Mouse (Mus musculus): Measurements from ENCODE around the gene Lonp1. TPM values are rescaled to one million over a fixed set of nuclear protein-coding genes. Genes with fewer than 3 reads are reported as not detected.

The Lonp1 gene
- polyA plus RNA-seq, 2 experiments: 45.6 to 79.4 TPM

DNA sequence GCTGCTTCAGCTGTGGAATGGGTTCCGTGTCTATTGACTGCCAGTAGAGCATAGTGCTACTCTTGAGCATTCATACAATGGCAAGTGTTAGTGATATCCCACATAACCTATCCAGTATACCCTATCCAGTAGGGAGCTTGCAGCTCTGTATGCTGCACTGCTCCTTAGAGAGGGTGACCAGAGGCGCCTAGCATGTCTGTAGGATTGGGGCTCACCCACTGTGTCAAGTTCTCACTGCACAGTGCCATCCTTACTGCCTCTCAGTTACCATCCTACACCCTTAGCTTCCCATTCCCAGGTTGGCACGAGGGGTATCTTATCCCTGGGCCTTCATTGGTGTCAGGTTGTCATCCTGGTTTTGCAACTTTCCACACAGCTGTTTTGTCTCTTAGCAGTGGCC is 22.3 kb downstream of the Lonp1 start:
- no peaks in the 10 kb centered on the region for H3K27me3 ChIP-seq (ENCODE audit: control insufficient read depth, insufficient read depth, low read length)
- H3K4me1 ChIP-seq (ENCODE audit: control insufficient read depth, insufficient read depth, low read length): peaks cover 6% of the 10 kb centered on the region; the same call in 1 of the 2 replicates
- no peak overlapping the region for H3K4me3 ChIP-seq (replicated peaks; ENCODE audit: low read length)
- DNase-seq (ENCODE audit: low spot score) (no peak), ATAC-seq (ENCODE audit: low FRiP score, low read depth) (no peak)
- 92% methylated on average over 3 of the region's 3 CpGs for WGBS
- H3K36me3 ChIP-seq (ENCODE audit: control insufficient read depth, insufficient read depth, low read length): peaks cover 81% of the 10 kb centered on the region
- no peaks in the 10 kb centered on the region for H3K9me3 ChIP-seq (ENCODE audit: control insufficient read depth, low read length)
- H3K4me2 ChIP-seq (replicated peaks; ENCODE audit: low read depth, low read length, severe bottlenecking): no peak overlapping the region
- H3K27ac ChIP-seq (replicated peaks; ENCODE audit: low read depth, low read length): no peak overlapping the region
- TF ChIP-seq POLR2A (IDR thresholded peaks at IDR 0.05; ENCODE audit: borderline replicate concordance, extremely low read depth, insufficient read depth, insufficient read length): no peak
- H3K9ac ChIP-seq (ENCODE audit: low read depth, low read length, severe bottlenecking): no peak overlapping the region

DNA sequence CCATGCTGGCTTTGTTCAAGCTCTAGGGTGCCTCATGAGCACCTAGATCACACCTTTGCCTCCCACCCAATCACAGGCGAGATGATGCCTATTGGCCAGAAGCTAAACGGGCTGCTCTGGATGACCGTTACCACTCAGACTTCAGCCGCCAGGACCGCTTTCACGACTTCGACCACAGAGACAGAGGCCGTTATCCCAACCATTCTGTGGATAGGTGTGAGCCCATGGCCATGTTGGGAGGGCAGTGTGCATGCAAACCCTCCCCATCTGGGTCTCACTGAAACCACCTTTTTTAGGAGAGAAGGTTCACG is 22.7 kb downstream of the Lonp1 start:
- Histone ChIP-seq H3K27ac (replicated peaks; ENCODE audit: low read depth, low read length) (no peak overlapping the region), H3K36me3 (ENCODE audit: control insufficient read depth, insufficient read depth, low read length) (peaks cover 85% of the 10 kb centered on the region), H3K4me2 (replicated peaks; ENCODE audit: low read depth, low read length, severe bottlenecking) (no peak overlapping the region), H3K4me1 (ENCODE audit: control insufficient read depth, insufficient read depth, low read length) (peaks cover 6% of the 10 kb centered on the region; the same call in 1 of the 2 replicates), H3K9ac (ENCODE audit: low read depth, low read length, severe bottlenecking) (no peak overlapping the region), H3K4me3 (replicated peaks; ENCODE audit: low read length) (no peak overlapping the region), H3K9me3 (ENCODE audit: control insufficient read depth, low read length) (no peaks in the 10 kb centered on the region), H3K27me3 (ENCODE audit: control insufficient read depth, insufficient read depth, low read length) (no peaks in the 10 kb centered on the region)
- ATAC-seq (ENCODE audit: low FRiP score, low read depth): no peak
- no peak for TF ChIP-seq POLR2A (IDR thresholded peaks at IDR 0.05; ENCODE audit: borderline replicate concordance, extremely low read depth, insufficient read depth, insufficient read length)
- no peak for DNase-seq (ENCODE audit: low spot score)
- 87% methylated on average over 9 of the region's 9 CpGs for whole genome bisulfite sequencing

DNA sequence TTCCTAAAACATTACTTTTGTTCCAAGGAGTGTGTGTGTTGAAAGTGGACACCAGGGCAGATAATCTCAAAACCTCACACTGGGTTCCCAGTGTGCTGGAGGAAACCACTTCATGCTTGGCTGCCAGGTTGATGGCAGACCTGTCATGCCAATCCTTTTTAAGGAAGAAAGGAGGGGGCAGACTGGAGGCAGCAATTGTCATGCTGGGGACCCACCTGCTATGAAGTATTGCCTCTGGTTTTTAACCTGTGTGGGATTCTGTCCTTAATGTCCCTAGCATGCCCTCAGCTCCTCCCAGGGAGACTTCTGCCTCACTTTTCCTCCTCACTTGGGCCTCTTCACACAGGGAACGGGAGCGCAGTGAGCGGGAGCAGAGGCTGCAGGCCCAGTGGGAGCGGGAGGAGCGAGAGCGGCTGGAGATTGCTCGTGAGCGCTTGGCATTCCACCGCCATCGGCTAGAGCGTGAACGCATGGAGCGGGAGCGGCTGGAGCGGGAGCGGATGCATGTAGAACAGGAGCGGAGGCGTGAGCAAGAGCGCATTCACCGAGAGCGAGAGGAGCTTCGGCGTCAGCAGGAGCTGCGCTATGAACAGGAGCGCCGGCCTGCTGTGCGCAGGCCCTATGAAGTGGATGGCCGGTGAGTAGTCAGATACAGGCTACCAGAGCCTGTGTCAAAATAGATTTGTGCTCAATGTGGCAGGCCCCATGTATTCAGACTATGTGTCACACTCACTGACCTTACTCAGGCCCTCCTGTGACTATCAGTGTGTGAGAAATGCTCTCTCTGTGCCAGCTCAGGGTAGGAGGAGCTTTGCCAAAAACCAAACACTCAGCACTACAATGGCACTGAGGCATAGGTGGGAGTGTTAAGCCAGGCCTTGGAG is 23.3 kb downstream of the Lonp1 start:
- H3K36me3 ChIP-seq (ENCODE audit: control insufficient read depth, insufficient read depth, low read length): peaks cover 85% of the 10 kb centered on the region
- 96% methylated on average over 28 of the region's 28 CpGs for WGBS
- no peak overlapping the region for H3K4me3 ChIP-seq (replicated peaks; ENCODE audit: low read length)
- ATAC-seq (ENCODE audit: low FRiP score, low read depth) (no peak), DNase-seq (ENCODE audit: low spot score) (no peak)
- peaks cover 2% of the 10 kb centered on the region; the same call in 1 of the 2 replicates for H3K4me1 ChIP-seq (ENCODE audit: control insufficient read depth, insufficient read depth, low read length)
- H3K4me2 ChIP-seq (replicated peaks; ENCODE audit: low read depth, low read length, severe bottlenecking): no peak overlapping the region
- no peaks in the 10 kb centered on the region for H3K27me3 ChIP-seq (ENCODE audit: control insufficient read depth, insufficient read depth, low read length)
- no peak for TF ChIP-seq POLR2A (IDR thresholded peaks at IDR 0.05; ENCODE audit: borderline replicate concordance, extremely low read depth, insufficient read depth, insufficient read length)
- H3K9ac ChIP-seq (ENCODE audit: low read depth, low read length, severe bottlenecking): no peak overlapping the region
- no peaks in the 10 kb centered on the region for H3K9me3 ChIP-seq (ENCODE audit: control insufficient read depth, low read length)
- no peak overlapping the region for H3K27ac ChIP-seq (replicated peaks; ENCODE audit: low read depth, low read length)

DNA sequence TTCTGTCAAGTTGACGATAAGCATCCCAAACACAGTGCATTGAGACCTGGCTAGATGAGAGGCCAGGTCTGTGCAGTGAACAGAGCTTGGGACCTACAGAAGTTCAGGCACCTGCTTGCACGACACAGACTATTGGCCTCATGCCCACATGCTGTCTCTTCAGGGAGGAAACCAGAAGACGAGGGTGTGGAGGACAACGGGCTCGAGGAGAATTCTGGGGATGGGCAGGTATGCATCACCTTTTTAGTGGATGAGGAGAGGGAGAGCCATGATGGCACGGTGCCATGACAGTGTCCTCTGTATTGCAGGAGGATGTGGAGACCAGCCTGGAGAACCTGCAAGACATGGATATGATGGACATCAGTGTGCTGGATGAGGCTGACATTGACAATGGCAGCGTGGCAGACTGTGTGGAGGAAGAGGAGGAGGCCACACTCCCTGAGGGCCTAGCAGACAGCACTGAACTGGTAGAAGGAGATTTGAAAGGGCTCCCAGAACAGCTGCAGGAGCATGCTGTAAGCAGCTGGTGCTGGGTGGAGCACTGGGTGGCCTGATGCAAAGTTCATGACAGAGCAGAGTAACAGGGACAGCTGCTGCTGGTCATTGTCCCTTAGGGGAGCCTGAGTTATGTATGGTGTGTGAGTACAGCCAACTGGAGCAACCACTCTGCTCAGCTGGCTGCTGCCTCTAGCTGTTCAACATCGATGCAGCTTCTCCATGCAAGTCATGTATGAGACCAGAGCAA is 33.0 kb downstream of the Lonp1 start:
- DNase-seq (ENCODE audit: low spot score) (peak; percentile 61), ATAC-seq (ENCODE audit: low FRiP score, low read depth) (peak; percentile 85)
- no peak overlapping the region for H3K27ac ChIP-seq (replicated peaks; ENCODE audit: low read depth, low read length)
- 87% methylated on average over 8 of the region's 8 CpGs for WGBS
- no peaks in the 10 kb centered on the region for H3K4me1 ChIP-seq (ENCODE audit: control insufficient read depth, insufficient read depth, low read length)
- H3K4me2 ChIP-seq (replicated peaks; ENCODE audit: low read depth, low read length, severe bottlenecking): no peak overlapping the region
- no peaks in the 10 kb centered on the region for H3K27me3 ChIP-seq (ENCODE audit: control insufficient read depth, insufficient read depth, low read length)
- peaks cover 93% of the 10 kb centered on the region for H3K36me3 ChIP-seq (ENCODE audit: control insufficient read depth, insufficient read depth, low read length)
- no peaks in the 10 kb centered on the region for H3K9me3 ChIP-seq (ENCODE audit: control insufficient read depth, low read length)
- TF ChIP-seq POLR2A (IDR thresholded peaks at IDR 0.05; ENCODE audit: borderline replicate concordance, extremely low read depth, insufficient read depth, insufficient read length): no peak
- H3K4me3 ChIP-seq (replicated peaks; ENCODE audit: low read length): no peak overlapping the region
- H3K9ac ChIP-seq (ENCODE audit: low read depth, low read length, severe bottlenecking): no peak overlapping the region

DNA sequence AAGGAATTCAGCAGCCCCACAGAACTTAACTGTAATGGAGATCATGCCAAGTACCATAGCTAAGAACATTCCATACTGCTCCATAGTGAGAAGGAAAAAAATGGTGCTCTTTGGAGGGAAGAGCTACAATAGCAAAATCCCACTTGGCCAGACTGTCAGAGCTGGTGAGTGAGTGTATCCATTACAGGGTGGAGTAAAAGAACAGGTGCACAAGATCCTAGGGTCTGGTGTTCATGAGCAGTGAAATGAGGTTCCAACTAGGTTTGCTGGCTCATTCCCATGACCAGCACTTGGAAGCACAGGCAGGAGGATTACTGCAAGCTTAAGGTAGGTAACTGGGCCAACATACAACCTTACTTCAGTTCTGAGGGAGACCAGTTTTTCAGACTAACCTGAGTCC is 34.1 kb downstream of the Lonp1 start:
- DNase-seq (ENCODE audit: low spot score): no peak
- no peak overlapping the region for H3K27ac ChIP-seq (replicated peaks; ENCODE audit: low read depth, low read length)
- no peak for ATAC-seq (ENCODE audit: low FRiP score, low read depth)
- no peaks in the 10 kb centered on the region for H3K27me3 ChIP-seq (ENCODE audit: control insufficient read depth, insufficient read depth, low read length)
- no peak overlapping the region for H3K4me2 ChIP-seq (replicated peaks; ENCODE audit: low read depth, low read length, severe bottlenecking)
- H3K36me3 ChIP-seq (ENCODE audit: control insufficient read depth, insufficient read depth, low read length): peaks cover 97% of the 10 kb centered on the region
- no peaks in the 10 kb centered on the region for H3K9me3 ChIP-seq (ENCODE audit: control insufficient read depth, low read length)
- no peak overlapping the region for H3K4me3 ChIP-seq (replicated peaks; ENCODE audit: low read length)
- H3K9ac ChIP-seq (ENCODE audit: low read depth, low read length, severe bottlenecking): no peak overlapping the region
- peaks cover under 1% of the 10 kb centered on the region; the same call in 1 of the 2 replicates for H3K4me1 ChIP-seq (ENCODE audit: control insufficient read depth, insufficient read depth, low read length)
- TF ChIP-seq POLR2A (IDR thresholded peaks at IDR 0.05; ENCODE audit: borderline replicate concordance, extremely low read depth, insufficient read depth, insufficient read length): no peak
